Mouse (Mus musculus) T-helper 2 cell (primary cell): ENCODE measurements at regions not wholly inside any gene's neighbourhood (a gene's known extent, or its start where the extent isn't known, plus 50 kb on each side); places are given as distances from the start of the nearest gene placed in this dataset.

Experiments
- in situ Hi-C: fragments of 300-600 bp; cut with MboI, MseI; formaldehyde crosslinking; loops from one replicate; pipeline ENCODE4 v1.15.1; 2025; ENCODE audit warnings: high pct_unique_total_duplicates

DNA sequence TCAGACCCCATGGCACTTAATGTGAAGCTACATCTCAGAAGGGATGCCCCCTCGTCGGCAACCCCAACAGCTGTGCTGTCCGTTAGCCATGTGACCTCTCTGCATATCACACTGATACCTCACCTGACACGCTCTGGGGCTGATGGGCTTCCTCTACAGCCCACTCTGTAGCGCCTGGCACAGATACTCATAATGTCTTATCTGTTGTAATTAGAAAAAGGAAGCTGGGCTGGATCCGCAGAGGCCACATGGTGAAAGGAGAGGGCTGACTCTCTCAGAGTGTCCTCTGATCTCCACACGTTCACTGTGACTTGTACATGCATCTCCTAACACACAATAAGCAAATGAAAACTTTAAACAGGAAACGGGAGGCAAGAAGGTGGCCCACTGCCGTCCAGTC lies 126.5 kb upstream of the Meis1 start:
- in situ Hi-C loops, result no loop called here

DNA sequence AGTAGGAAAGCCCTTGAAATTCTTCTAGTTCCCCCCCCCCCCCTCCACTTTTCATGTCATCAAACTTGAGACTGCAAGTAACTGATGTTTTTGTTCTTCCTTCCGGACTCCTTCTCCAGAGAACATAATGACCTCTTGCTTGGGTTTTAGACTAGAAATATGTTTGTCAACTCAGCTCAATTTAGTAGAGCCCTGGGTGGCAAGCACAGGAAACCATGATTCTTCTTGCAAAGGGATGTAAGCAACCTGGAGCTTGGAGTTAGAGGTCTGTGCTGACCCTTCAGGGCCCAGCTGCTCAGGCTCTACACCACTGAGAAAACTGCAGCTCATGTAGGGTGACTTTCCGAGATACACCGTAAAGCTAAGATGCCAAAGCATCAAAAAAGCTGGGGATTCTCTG lies 127.2 kb upstream of the Meis1 start:
- in situ Hi-C loops, result no loop called here

DNA sequence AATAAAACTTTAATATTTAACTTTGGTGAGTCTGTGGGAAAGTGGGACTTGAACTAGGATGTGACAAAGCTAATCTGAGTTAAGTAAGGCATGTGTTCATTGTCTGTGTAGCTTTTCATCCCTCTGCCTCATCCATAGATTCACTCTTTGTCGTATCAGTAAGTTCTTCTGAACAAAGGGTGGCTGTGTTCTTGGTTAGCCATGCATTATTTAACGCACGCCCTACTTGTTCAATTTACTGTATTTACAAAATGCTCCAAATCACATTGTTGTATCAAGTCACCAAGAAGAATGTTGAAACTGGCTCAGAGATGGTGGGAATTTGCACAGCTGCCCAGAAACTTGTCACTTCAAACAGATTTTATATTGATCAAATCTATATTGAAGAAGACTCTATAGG lies 132.2 kb upstream of the Meis1 start:
- in situ Hi-C loops, result no loop called here

DNA sequence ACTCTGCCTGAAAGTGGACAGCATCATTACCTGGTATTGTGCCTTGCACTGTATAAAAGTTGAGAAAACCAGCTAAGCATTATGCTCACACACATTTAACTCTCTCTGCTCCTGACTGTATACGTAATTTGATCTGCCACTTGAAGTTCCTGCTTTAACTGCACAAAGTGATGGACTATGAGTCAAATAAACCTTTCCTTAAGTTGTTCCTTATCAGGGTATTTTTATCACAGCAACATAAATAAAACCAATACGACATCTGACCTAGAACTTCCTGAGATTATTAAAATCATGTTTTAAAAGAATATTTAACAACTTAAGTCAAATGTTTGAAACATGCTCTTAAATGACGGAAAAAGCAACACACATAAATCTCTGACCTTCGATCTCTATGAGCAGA lies 134.9 kb upstream of the Meis1 start:
- in situ Hi-C loops, result no loop called here

DNA sequence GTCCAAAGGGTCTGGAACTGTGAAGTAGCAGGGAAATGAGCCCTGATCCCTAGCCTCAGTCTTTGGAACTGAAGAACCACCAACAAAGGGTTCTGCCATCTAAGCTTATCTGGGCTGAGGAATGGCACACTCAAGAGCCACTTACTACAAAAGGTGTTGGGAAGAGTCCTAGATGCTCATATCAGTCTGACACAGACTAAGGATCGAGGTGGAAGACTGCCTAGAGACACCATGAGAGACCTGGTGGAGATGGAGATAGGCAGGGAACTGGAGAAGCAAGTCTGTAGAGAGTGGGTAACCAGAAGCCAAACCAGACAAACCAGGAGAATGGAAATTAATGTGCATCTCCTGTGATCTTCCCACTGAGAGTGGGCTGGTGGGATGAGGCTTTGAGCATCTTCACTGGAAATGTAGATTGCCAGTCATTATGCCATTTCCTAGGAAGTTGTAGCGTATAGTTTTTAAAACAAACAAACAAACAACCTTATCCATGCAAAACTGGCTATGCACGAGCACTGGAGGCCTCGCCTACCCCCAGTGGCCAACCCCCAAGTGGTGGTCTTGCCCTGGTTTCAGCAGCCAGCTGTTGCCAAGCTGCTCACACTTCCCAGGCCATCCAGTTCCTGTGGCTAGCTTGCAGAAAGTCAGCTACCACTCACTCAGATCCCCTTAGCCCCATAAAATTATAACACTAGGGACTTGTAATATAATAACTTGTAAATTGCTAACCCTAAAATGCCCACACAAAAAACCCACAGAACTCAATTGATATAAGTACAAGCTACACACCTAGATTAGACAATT lies 136.2 kb upstream of the Meis1 start:
- in situ Hi-C loops, result no loop called here

DNA sequence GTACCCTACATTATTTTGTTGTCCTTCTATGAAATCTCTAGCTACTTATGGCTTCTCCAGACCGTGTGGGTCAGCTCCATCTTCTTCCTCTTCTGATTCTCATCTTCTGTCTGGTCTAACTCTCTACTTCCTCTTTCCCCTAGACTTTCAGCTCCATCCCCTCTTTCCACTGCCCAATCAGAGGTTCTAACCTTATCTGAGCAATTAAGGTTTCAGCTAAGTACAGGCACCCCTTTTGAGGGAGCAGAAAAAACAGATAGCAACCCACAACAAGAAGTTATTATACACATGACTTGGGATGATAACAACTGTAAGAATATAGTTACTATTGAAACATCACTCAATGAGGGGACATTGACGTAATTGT lies 136.8 kb upstream of the Meis1 start:
- in situ Hi-C loops, result no loop called here

DNA sequence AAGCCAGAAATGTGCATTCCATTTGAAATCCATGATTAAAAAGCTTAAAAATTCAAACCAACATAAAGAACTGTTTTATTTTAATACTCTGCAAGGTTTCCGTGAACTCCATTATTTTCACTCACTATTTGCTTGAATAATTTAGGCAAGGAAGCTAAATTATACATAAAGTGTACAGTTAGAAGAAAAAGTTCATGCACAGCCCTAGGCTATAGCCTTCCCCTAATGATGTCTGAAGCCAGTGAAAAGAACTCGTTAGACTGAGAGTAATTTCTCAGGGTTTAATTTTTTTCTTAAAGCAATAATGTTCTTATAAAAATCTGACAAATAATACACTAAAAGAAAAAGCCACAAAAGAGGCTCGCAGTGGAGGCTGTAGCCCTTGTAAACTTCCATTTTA lies 141.4 kb upstream of the Meis1 start:
- in situ Hi-C loops, result no loop called here

DNA sequence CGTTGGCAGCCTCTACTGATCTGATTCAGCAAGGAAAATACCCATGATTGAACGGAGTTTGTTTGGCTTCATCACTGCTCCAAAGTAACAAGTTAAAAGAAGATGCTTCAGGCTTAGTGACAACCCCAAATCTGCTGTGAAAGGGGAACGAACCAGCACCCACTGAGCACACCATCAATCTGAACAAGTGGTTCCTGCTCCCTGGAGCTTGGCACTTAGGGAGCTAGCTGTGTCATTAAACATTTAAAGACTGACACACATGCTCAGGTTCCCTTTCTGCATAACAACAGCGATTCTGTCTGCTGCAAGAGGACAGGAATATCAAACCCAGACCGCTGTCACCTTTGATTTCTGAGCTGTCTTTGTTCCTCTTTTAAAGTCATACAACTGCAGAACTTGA lies 141.9 kb upstream of the Meis1 start:
- in situ Hi-C loops, result no loop called here

DNA sequence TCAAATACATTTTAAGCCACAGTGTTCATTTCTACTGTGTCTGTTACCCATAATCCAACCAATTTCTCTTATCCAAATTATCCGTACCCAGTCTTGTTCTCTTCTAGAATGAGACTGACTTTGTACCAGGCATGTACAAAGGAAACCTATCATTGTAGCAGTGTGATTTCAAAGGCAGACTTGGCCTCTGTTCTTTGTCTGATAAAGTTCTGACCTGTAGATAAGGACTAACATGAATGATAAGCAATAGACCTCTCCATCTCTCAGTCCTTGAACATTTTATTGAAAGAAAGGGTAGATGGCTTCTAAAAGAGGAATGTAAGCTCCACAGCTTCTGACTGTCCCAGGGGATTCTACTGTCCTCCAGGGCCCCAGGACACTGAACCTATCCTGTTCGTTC lies 152.2 kb upstream of the Meis1 start:
- in situ Hi-C loops, result no loop called here

DNA sequence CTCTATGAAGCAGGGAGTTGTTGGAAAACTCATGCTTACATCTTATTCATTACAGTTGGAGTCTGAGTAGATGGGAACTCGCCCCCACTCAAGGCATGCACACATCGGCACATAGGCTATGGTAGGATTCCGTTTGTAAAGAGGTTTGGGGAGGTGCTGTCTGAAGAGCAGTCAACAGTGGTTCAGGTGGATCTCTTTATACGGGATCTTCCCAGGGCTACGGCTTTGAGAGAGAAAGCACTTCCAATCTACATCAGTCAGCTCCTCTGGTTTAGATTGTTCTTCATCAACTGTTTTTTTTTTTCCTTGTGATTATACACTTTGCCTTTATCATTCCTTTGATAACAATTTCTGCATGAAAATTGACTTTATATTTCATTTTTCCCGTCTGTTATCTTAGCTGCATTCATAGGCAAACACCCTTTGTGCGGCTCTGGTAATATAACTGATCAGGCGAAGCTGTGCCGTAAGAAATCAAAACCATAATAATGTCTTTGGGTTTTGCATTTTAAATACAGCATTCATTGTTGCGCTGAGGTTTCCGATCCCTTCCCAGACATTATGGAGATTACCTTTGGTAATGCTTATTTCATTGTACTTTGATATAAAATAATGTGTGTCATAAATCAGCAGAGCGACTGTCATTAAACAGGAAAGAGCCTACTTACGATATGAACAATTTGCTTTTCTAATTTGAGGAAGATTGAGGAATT lies 155.7 kb upstream of the Meis1 start:
- in situ Hi-C loops, result no loop called here

DNA sequence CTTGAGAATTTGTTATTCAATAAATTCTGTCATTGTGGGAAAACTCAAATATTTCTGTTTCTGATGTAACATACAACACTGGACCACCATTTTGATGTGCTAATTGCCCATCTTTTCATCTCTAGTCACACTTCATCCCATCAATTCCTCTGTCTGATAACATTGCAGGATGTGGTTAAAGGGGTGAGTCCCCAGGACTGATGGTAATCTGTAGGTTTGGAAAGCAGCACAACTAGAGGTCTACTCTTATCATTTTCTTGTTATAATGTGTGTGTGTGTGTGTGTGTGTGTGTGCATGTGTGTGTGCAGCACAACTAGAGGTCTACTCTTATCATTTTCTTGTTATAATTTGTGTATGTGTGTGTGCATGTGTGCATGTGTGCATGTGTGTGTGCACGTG lies 160.5 kb upstream of the Meis1 start:
- in situ Hi-C loops, result no loop called here

DNA sequence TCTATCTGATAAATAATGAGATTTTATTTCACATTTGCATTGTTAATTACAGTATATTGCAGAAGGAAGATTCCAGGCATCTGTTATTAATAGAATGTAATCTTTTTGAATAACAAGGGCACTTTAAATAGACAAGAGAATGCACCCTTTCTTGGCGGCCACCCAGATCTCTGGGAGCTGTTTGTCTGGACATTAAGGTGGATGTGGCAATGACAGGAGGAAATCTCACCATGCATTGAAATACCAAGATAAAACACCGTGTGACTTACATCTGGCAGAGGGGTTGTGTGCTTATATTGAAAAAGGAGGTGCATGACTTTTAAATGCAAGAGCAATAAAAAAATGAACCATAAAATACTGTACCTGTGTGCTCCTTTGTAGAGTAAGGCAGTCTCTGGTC lies 171.0 kb upstream of the Meis1 start:
- in situ Hi-C loops, result no loop called here

DNA sequence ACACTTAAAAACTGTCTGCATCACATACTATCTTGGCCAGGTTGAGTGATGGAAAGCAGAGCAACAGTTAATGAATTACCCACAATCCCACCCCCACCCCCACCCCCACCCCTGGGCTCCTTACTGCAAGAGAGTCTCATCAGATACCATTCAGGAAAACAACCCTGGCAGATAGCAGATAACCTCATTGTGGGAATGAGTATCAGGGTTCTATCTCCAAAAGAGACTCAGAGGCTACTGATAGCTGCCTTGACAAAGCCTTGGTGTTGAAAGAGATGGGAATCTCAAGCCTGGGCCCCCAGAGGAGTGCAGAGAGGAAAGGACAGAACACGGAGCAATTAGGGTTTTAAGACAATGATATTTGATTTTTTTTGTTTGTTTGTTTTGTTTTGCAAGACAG lies 175.7 kb upstream of the Meis1 start:
- in situ Hi-C loops, result no loop called here

DNA sequence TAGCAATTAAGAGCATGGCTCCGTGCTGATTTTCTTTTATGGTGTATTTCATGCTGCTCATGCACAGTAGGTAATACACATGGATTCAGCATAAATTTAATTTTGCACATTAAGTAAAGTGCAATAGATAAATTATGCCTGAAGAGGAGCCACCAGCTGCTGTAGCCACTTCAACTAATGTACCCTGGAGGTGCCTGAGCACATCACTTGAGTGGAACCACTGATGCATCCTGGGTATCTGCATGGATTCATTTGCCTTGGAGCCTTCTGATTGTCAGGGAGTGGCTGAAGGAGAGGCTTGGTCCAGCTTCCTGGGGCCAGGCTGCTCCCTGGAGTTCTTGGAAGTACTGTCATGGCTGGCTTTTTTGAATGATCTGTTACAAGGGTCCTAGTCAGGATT lies 179.0 kb upstream of the Meis1 start:
- in situ Hi-C loops, result no loop called here

DNA sequence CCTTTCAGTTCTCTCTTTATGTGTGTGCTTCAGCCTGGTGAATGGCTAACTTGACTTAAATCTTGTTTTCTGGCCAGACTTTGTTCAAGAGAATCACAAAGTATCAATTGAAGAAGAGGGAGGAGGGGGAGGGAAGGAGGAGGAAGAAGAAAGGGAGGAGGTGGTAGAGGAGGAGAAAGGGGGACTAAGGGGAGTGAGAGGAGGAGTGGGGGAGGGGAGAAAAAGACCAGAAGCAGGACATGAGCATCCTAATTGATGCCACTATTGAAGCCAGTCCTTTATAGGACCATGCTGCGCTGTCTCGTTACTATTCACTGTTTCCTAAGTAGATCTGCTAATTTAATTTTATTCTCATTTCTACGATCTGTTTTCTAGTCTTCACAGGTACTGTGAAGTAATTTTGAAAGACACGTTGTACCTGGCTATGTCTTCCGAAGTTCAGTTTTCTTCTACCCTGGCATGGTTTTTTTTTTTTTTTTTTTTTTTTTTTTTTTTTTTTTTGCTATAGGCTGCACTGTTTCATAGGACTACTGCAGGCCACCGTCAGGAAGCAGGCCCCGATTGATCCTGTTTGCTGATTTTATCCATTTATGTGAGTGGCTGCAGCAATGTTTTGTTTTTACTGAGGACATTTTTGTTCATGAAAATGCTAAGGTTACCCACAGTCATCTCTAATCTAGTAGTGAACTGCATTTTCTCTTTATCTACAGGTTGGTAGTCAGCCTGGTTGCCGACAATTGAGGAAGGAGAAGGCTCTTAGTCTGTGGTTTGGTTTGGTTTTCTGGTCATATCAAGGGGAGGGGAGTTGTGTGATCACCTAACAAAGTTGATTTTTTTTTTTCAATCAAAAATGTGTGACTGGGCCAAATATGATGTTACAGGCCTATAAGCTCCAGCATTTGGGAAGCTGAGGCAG lies 184.1 kb upstream of the Meis1 start:
- in situ Hi-C loops, result no loop called here

DNA sequence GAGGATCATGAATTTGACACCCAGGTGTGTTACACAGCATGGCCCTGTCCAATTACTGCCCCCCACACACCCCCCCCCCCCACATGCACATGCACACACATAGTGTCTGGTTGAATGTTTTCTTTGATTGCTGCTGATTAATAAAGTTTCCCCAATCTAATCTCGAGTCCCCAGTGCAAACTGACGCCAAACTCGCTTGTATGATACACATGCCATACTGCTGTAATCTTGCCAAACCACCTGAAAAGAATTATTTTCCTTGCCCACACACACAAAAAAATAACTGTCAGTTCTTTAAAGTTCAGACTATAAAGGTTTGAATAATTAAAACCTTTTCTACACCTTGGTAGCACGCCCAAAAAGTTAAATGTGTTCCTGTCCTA lies 184.7 kb upstream of the Meis1 start:
- in situ Hi-C loops, result no loop called here

DNA sequence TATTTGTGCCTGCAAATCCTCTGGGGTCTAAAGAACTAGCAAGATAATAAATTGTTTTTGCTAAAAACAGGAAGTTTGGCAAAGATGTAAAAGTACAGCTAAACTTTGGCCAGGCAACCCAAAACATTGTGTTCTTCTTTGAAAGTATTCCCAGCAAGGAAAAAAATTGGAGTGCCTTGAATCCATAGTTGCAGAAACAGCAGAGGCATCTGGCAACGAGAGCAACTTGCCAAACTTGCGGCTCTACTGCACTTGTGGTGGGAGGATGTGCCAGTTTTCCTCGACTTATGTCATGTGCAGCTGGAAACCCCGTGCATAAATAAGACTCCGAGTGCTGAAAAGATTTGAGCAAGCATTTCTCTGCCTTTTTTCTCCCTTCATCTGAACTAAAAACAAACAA lies 185.2 kb upstream of the Meis1 start:
- in situ Hi-C loops, result no loop called here

DNA sequence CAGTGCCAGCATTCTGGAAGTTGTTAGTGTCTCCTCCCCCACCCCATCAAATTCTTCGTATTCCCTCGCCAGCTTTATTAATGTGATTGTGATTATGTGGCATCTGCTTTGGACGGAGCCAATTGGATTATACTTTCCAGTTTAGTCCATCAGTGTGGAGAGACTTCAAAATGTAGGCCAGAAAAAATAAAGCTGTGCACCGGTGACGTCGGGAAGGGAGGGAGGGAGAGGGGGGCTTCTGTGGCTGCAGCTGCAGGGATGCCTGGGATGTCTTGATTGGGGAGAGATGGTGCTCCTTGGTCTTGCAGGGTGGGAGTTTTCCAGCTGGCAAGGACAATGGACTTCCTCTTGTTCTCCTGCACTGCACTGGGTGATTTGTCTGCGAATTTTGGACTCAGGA lies 185.7 kb upstream of the Meis1 start:
- in situ Hi-C loops, result no loop called here

DNA sequence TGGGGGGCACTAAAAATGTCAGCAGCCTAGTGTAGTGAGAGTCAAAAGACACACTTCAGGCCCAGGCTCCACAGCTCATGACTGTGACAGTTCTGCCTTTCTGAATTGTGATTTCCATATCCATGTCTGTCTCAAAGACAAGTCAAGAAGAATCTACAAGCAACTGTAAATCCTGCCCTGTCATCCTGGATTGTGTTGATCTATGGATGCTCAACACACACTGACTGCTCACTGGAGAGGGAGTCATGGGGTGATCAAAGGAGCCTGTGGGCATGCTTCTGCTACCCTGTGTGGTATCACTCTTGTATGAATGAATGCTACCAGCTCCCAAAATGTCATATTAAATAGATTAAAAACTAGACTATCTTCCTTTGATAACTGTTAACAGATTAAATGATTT lies 186.4 kb upstream of the Meis1 start:
- in situ Hi-C loops, result no loop called here

DNA sequence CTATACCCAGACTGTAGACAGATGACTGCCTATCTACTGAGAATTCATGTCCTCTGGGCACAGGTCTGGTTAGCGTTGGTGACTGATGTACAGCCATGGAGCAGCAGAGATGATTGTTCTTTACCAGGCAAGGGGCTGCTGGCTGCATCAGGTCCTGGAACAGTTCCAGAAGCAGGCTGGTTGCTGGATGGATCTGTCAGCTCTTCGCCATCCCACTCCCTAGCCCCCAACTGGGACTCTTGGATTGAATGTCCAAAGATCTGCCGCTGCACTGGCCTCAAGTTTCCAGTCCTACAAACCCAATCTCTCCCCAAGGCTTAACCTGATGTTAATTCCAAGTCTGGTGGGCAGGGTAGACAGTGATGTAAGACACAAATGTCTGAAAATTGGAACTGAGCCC lies 200.7 kb upstream of the Meis1 start:
- in situ Hi-C loops, result no loop called here

DNA sequence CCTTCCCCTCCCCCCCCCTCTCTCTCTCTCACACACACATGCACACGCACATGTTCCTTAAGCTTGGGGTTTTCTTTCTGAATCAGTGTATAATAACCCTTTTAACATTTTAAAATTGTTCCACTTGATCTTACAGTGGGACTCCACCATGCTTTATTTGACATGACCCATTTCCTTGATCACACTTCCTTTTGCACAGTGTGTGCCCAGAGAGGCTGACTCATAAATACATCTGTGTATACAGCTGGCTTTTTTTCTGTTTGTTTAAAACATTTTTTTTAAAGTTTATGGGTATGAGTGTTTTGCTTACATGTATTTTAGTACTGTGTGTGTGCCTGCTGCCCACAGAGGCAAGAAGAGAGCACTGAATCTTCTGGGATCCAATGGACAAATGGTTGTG lies 202.7 kb upstream of the Meis1 start:
- in situ Hi-C loops, result no loop called here

DNA sequence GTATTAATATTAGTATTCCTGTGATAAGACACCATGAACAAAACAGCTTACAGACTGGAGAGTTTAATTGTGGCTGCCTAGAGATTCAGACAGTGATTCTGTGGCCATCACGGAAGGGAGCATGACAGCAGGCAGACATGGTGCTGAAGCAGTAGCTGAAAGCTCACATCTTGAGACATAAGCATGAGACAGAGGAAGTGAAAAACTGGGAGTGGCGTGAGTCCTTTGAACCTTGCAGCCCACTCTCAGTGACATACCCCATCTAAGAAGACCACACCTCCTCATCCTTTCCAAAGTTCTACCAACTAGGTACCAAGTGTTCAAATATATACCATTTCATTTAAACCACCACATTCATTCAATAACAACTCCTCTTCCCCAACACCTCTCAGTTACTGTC lies 208.0 kb upstream of the Meis1 start:
- in situ Hi-C loops, result no loop called here

DNA sequence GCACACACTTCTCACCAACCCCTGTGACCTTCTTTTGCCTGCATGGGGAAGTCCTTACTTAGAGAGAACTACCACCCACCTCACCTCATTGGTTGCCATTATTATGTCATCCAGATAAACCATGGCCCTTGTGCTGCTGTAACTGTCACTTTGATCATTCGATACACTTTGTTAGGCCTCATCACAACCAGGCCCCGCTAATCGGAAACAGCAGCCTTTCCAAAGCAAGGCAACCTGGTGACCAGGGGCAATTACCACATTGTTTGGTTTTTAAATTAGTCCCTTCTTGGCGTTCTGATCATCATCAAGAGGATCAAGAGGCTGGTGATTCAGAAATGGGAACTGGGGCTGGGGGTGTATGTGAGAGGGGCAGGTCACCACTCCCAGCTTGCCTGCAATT lies 208.9 kb upstream of the Meis1 start:
- in situ Hi-C loops, result no loop called here
